Mouse (Mus musculus) fibroblast of lung, adult 2 months (primary cell): Measurements from ENCODE around the gene Zfp276.
A peak's percentile ranks its signal among the peaks of the same experiment; 100 is the strongest.

ENCODE experiments used
- DNase-seq: peaks from one replicate; pipeline ENCODE4 v3.0.0-alpha.2; 2011; ENCODE audit warnings: low read depth

The Zfp276 gene

GRCm38 (mm10) chr8:123291716-123292115 is 37.7 kb downstream of the Zfp276 start:
- no peak for DNase-seq

- peak; percentile 6 for DNase-seq
Measured at GRCm38 (mm10) chr8:123292281-123292680, 38.3 kb downstream of the Zfp276 start.

- DNase-seq, result peak; percentile 11
Measured at GRCm38 (mm10) chr8:123292785-123293184, 38.8 kb downstream of the Zfp276 start.

GRCm38 (mm10) chr8:123298301-123298700 is 44.3 kb downstream of the Zfp276 start:
- no peak for DNase-seq

GRCm38 (mm10) chr8:123308738-123309137 is 54.7 kb downstream of the Zfp276 start:
- DNase-seq, result no peak

- no peak for DNase-seq
Measured at GRCm38 (mm10) chr8:123317781-123318466, 63.9 kb downstream of the Zfp276 start.

- peak; percentile 78 for DNase-seq
Measured at GRCm38 (mm10) chr8:123318467-123318911, 64.5 kb downstream of the Zfp276 start, which contains the start of gene Fanca. Gene Fanca, minus strand, starts transcription at chr8:123318576.
